Mouse (Mus musculus) thymus, postnatal 4 days (tissue): ENCODE results near the gene Stn1.

Experiments used
- DNase-seq: peaks from one replicate; pipeline ENCODE4 v3.0.0; 2021

Stn1 gene

DNA sequence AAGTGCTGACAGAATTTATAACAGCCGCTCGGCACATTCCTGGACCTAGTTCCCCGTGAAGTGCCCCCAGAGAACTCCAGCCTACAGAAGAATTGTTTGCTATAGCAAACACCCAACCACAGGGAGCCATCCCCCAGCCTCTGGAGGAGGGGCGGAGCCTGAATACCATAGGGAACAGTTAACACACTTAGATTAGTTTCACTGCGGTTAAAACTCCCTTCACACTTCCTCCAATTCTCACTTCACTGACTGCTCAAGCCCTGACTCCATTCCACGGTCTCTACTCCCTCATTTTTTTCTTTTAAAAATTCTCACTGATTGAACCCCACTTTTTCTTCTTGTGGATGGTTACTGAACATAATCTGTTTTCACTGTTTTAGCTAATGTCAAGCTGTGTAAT lies 1.5 kb upstream of the Stn1 start:
- DNase-seq, result peak; percentile 69

DNA sequence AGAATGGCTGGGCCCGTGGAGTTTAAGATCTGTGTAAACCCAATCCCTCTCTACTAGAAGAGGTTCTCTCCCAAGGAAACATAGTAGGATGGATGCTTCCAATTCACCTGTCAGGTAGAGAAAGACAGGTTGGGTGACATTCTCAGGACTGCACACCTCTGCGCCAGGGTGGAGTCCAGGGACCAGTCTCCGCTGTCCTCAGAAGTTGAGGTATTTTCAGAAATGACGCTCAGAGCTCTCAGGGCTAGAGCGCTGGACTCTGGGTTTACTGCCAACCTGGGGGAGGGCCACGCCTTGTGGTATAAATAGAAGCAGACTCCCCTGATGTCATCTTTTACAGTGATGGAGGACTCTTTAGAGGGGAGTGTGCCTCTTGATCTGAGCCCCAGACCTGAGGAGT lies 572 bp upstream of the Stn1 start:
- DNase-seq, result no peak

DNA sequence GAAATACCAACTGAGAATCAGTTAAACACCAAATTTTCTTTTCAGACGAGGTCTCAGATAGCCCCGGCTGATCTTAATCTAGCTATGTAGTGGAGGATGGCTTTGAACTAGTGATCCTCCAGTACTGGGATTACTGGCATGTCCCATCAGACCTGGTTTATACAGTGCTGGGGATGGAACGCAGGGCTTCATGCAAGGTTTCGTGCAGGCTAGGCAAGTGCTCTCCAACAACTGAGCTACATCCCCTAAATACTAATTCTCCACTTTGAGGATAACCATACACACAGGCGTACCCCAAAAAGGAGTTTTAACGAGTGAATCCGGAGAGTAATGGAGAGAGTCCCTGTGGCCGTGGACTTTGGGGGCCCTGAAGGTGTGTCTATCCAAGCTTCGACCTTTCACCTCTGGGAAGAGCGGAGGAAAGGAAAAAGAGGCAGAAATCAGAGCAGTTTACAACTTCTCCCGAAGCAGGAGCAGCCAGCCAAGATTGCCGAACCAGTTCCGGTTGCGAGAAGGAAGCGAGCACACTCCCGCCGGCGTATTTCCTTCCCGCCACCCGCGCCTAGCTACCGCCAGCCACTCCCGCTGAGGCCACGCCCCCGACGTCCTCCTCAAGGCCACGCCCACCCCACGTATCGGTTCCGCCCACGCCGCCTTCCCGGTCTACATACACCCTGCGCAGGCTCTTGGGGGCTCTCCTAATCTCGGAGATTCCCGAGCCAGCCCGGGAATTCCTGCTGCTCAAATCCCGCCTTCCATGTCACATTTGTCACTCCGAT lies 597 bp downstream of the Stn1 start:
- peak; percentile 100 for DNase-seq

DNA sequence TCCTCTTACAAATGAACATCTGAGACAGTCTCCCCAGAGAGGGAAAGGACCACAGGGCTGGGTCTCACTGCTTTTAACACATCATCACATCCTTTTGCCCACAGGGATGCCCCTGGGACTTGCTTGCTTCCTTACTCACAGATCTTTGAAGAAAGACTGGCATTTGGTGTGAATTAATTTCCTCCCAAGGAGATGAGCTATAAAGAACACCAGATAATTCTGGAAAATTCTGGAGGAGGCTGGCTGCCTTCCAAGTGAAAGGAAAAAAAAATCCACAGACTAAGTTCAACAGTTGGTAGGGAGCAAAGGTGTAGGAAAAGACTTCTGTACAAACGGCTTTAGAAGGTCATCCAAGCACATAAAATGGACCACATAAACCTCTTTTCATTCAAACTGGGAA lies 3.2 kb downstream of the Stn1 start:
- no peak for DNase-seq

DNA sequence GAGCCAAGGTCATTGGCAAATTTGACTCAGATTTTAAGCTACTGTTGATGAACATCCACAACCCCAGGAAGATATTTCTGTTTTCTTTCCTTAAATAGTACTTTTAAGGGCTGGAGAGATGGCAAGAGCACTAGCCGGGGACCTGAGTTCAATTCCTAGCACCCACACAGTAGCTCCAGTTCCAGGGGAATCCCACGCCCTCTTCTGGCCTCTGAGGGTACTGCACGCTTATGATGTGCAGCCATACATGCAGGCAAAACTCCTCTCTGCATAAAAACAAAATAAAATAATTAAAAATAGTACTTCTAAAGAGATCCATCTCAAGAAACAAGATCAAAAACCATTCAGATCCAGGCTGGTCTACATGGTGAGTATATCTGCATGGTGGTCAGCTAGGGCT lies 4.9 kb downstream of the Stn1 start:
- DNase-seq, result peak; percentile 59

DNA sequence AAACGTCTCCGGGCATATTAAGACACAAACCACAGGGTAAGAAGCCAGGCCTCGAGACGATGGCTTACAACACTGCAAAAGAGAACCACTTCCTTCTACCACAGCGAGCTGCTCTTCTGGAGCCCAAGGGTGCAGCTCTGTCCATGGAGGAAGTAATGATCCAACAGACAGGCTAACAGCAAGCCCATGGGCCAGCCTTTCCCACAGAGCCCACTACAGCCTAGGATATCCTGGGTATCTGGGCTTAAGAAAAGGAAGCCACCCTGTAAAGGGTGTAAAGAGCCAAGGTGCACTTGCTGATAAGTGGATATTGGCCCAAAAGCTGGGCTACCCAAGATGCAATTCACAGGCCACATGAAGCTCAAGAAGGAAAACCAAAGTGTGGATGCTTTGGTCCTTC lies 6.0 kb downstream of the Stn1 start:
- peak; percentile 47 for DNase-seq

DNA sequence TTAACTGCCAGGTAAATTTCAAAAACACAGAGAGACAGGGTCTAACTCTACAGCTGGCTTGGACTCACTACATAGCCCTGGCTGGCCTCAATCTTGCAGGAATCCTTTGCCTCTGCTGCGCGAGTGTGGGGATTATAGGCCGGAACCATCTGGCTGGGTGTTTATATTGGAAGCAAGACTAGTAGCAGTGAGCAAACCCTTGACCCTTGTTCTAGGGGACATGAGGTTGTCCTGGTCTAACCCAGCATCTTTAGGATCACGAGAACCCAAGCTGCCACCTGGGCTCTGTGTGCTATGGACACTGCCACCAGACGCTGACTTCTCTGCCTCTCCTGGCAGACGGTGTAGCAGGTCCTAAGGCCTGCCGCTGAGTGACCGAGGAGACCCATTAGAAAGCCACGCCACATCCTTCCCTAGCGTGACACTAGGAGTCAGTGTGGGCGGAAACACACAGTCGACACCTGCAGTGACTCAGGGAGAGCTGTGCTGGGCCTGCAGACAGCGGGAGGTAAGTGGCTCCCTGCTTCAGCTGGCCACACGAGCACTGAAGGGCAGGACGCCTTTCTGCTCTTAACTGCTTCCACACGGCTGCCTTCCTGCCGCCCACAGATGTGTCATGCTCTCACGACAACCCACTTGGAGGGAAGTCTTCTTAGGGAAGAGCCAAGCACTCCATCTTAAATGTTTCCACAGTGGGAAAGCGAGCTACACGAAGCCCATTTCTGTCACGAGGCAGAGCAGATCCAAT lies 10.9 kb downstream of the Stn1 start:
- DNase-seq, result peak; percentile 57

DNA sequence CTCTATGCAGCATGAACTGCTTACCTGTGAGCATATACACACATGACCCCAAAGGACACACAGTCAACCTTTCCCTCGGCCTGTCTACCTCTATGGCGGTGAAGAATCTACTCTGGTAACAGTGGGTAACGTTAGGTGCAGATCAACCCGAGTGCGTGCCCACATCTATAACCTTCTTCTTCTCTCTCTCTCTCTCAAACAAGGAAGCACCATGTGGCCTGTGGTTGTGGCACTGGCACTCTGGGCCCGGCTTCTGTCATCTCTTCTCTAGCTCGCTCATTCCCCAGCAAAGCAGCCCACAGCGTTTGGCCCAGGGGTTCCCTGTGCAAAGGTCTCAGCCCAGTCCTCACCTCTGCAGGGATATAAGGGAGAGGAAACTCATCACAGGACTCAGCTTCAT lies 12.4 kb downstream of the Stn1 start:
- peak; percentile 45 for DNase-seq

DNA sequence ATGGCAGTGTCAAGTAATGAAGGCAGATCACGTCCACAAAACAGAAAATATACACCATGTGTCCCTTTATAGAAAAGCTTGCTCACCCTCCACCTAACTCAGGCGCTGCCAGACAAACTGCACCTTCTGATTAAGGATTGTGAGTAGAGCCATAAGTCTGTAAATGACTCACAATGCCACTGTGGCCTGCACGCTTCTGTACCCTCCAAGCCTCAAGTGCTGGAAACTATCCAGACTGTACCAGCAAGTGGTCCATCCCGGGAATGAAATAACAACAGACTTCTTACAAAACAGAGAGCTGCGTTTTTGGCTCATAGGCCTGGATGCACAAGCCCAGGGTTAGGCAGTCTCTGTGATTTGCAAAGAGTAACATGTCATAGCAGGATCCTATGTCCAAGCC lies 15.9 kb downstream of the Stn1 start:
- no peak for DNase-seq

DNA sequence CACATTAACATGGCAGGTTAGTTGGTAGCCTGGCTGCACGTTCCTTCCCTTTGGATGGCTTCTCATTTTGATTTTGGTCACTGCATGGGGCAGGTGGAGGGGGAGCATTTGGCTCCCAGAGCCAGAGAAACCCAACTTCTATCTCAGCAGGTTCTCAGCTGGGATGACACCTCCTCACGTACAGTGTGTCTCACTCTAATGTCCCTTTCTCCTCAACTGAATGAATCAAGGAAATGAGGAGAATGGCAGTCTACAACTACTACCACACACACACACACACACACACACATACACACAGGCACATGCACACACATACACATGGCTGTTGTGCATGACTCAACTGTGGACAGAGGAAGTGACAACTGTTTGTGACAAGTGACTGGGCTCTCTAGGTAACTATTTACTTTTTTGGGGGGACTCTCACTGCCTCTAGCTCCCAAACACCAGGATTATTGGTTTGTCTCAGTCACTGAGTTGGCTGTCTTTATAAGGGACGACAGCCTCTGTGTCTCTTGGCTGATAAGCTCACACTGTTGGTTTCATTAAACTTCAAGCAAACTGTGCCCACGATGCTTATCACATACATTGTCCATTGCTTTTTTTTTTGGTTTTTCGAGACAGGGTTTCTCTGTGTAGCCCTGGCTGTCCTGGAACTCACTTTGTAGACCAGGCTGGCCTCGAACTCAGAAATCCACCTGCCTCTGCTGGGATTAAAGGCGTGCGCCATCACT lies 18.0 kb downstream of the Stn1 start:
- DNase-seq, result no peak

DNA sequence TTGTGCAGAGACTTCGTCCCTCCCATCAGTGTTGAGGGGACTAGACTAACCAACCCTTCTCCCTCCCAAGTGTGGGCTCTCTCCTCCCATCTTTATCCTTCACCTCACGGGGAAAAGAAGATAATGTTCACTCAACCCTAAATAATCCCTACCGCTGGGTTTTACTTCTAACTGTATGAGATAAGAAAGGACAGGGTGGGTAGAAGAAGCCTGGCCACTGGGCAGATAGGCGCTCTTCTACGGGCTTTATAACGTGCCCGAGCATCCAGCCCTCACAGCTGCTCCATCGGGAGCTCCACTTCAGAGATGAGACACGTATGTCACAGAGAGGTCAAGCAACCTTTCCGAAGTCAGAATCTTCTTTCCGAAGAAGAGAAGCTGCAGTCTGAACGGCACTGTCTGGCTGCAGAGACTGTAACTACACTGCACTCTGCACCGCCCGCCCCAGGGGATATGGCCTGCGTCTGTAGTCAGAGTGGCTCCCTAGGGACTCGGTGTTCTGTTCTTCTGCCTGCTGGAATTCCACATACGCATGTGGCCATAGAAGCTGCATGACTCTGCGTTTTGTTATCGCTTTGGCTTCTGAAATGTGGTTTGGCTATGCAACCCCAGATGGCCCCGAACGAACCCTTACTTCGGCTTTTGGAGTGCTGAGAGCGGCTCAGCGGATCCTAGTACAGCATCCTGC lies 18.7 kb downstream of the Stn1 start:
- DNase-seq, result no peak

DNA sequence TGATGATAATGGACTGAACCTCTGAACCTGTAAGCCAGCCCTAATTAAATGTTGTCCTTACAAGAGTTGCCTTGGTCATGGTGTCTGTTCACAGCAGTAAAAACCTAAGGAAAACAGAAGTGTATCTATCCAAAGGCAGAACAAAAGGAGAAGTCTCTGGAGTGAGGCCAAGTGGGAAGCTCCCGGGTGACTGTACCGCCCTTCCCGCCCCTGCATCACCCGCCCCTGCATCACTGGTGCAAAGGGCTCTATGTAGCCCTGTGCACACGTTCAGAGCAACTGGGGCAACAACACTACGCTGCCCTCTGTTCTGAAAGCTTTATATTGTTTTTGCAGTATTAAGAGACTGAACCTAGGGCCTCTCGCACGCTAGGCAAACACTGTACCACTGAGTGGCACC lies 19.7 kb downstream of the Stn1 start:
- no peak for DNase-seq

DNA sequence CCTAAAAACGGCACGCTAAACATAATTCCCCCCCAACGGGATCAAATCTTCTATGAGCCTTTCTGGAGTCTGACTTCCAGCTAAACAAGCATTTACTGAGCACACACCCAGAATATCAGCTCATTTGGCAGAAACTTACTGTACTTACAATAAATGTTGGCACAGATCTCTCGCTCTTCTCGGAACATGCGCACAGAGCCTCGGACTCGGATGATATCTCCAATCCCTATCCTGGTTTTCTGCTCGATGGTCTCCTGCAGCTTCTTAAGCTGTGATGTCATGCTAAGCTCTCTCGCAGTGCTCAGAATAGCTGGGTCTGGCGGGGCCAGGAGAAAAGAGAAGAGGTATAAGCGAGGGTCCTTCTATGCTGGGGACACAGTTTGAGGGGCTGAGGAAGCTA lies 20.4 kb downstream of the Stn1 start:
- no peak for DNase-seq

DNA sequence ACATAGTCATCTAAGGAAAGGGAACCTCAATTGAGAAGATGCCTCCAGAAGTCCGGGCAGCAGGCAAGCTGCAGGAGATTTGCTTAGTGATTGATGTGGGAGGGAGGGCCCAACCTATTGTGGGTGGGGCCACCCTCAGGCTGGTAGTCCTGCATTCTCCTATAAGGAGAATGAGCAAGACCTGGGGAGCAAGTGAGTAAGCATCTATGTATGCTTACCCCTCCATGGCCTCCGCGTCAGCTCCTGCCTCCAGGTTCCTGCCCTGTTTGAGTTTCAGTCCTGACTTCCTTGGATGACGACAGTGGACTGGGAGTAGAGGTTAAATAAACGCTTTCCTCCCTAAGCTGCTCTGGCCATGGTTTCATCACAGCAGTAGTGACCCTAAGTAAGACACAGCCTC lies 22.2 kb downstream of the Stn1 start:
- no peak for DNase-seq

DNA sequence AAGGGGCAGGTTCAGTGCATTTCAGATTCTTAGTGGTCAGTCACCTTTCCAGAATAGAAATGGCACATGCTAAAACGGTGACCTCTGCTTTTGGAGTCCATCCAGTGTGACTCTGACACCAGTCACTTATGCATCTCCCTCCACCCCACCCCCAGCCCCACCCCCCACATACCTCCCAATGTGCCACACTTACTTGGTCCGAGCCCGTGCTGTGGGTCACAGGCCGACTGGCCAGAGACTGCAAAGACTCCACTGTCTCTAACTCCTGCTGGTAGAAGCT lies 23.7 kb downstream of the Stn1 start:
- DNase-seq, result no peak

DNA sequence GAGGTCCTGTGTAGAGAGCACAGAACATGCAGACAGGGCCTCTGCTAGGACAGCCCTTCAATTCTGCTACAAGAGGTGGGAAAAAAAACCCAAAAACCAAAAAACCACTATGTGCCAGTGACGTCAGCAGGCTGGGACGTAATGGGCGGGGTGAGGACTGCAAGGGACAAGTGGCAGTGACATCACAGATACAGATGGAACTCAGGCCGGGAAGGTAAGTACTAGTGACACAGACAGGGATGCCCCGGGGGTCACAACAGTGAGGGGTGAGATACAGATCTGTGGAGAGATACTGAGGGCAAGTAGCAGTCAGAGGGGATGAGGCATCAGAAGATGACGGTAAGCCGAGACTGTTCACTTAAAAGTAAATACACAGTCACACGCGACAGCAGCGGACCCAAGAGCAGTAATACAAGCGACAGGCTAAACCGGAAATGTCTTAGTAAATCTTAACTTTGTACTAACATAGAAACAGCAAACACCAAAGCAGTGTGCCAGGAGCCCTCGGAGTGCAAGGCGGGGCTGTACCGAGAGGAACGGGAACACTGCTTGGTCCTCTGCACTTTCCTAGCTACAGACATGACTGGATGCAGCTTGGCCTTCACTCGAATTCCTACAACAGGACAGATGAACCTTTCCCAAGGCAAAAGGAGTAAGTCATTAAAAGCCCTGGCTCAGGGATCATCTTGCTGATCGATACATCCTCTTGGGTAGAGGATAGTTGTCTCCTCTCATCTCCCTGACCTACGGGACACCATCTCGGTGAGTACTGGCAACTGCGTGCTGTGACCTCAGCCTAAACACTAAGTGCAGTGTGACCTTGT lies 24.3 kb downstream of the Stn1 start:
- DNase-seq, result no peak

DNA sequence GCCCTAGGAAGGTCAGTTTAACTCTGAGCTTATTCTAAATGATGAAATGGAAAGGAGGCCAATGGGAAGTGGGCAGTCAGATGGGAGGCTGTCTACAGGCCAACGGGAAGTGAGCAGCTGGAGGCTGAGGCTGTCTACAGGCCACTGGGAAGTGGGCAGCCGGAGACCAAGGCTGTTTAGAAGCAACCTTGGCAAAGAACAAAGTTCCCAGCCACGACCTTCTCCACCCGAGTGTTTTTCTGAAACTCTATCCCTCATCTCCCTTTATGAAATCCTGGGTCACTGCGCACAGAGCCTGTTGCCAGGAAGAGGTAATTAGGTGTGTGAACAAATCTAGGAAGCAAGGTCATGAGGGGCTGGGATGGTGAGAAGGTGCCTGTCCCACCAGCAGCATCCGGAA lies 25.3 kb downstream of the Stn1 start:
- no peak for DNase-seq

DNA sequence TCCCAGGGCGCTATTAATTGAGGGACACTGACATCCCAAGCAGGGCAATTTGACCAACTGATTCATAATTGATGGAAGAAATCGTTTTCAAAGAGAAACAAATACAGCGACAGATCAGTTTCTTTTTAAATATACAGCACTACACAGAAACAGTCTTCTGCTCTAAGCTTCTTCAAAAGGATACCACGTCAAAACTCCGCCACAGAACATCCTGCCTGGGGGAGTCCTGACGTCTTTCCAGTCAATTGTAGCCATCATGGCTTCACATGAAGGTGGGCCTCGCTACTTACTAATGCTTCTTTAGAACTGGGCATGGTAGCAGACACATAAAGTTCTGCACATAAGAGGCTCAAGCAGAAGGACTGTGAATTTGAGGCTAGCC lies 26.0 kb downstream of the Stn1 start:
- peak; percentile 47 for DNase-seq

DNA sequence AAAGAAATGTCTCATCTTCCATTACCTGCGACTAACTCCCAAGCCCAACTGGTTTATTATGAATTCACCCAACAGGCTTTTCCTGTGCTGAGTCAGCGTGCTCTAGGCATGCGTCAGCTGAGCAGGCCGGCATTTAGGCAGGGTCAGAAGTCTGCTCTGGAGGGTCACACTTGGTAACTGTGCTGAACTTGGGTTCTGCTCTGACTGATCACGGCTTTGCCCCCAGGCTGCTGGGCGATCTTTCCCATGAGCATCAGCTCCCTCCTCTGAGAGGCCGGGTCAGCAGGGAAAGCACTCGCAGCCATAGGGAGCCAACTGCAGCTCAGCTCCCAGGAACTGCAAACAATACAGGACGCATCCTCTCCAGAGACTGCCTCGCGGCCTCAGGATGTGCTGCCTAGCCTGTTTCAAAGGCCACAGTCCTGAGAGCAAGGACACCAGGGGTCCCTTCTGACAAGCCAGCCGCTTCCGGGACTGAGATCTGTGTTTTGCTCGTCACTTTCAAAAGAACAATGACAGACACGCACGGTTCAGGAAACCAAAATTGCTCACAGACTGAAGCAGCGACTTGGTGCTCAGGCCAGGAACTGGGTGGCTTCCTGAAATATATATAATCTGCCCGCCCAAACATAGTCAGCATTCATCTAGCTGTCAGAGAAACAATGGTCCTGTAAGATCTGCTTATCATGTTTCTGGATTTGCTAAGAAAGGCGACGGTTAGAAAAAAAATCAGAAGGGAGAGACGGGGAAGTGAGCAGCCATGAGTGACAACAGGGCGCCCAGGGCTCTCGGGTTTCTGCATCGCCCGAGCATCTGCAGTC lies 26.6 kb downstream of the Stn1 start:
- peak; percentile 72 for DNase-seq

DNA sequence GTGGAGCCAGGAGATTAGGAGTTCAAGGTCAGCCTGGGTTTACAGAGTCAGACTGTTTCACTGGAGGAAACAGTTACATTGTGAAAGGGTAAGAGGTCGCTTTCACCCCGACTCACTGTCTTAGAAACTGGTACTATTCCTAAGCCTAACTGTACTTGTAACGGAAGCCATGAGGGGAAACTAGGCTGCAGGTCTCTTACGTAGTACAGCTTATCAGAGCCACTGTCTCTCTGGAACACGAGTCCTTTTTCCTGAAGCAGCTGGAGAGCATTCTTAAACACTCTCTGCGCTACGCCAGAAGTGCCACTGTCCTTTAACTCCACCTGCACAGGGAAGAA lies 27.2 kb downstream of the Stn1 start:
- no peak for DNase-seq

DNA sequence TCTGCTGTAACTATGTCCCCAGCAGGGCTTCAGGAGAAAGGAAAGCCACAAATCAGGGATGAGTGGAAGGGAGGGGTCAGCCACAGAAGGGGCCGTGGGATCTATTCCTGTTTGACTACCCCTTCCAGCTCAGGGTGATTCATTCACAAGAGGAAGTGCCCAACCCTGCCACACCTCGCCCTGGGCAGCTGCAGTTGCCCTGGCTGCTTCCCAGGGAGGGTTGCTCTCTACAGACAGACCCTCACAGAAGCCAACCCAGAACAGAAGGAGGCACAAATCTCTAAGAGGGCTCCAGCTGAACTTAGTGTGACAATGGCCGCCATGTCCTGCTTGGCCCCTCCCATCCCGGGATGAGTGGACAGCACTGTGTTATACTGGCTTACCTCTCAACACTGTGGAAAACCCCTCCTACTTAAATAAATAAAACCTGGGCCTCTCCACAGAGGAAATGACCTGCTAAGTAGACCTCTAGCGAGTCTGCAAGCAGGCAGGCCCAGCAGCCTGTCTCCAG lies 28.5 kb downstream of the Stn1 start:
- DNase-seq, result no peak

DNA sequence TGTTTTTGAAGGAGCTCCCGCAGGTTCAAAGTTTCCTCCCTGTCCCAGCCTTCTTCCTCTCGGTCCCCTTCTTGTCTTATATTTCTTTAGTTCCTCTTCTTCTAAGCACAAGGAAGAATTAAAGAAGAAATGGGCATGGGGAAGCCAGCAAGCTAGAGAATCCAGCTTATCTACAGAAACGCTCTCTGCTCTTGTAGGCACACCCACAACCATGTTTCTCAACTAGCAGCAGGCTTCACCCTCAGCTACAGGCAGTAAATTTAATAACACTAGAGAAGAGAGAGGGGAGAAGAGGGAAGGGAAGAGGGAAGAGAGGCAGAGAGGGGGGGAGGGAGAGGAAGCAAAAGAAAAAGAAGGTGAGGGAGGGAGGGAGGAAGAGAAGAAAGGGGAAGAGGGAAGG lies 29.1 kb downstream of the Stn1 start:
- DNase-seq, result no peak
